Mouse (Mus musculus): ENCODE measurements at regions not wholly inside any gene's neighbourhood (a gene's known extent, or its start where the extent isn't known, plus 50 kb on each side); places are given as distances from the start of the nearest gene placed in this dataset.

DNA sequence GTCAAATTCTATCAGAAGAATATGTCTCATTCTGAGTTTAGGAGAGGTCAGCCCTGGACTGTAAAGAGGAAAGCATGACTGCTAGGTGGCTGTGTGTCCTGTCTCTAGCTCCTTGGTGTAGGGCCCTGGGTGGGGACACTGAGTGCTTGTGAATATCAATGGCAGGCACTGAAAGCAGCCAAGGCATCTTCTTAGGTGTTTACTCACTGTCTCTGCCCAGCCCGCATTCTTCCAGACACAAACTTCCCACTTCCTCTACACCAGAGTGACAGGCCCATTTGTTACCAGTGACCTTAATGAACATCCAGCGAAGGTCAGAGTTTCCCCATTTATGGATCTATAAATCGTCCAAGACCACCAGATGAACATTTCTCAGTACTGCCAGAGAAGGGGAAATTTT lies 823.1 kb downstream of the Efna5 start:
- no peak for DNase-seq

DNA sequence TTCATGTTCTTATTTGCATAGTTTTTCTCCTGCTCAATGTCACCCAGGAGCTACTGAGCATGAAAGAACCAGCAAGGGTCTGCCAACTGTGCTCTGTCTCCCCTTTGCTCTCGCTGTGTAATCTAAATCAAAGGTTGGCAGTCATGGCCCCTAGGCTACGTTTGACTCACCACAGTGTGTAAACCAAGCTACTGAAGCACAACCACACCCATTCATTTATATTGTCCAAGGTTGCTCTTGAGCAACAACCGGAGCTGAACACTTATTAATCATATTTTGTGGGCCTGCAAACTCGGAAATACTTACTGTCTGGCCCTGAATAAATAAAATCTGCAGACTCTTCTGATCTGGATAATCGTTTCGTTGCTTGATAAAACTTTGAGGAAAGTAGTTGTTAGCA lies 826.3 kb downstream of the Efna5 start:
- DNase-seq = no peak

DNA sequence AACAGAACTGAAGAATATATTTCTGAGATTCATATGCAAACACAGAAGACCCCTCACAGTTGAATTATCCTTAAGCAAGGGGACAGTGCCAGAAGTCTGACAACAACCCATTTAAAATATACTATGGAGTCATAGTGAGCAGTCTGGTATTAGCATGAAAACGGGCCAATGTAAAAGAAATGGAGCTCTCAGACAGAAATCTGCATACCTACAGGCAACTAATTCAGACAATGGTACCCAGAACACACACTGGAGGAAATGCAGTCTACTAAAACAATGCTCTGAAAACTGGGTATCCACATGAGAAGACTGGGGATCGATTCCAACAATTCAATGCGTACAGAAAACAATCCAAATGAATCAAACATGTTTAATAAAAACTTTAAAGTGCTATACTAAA lies 832.1 kb downstream of the Efna5 start:
- DNase-seq = no peak

DNA sequence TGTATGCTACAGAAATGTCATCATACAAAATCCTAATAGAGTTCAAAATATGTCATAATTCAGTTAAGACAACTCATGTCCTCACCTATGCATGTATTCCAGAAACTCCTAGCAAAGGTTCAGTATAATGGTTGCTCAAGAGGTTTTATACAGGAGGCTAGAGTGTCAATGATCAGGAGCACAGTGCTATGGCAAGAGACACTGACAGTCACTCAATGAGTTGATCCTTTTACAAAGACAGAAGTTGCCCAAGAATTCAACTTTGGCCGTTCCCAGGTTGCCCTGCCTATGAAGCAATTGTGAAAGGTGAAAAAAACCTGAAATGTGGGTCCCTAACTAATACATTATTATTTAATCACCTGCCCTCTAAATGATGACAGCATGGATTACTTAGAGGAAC lies 850.5 kb downstream of the Efna5 start:
- DNase-seq = no peak

Measured in thymus, postnatal 25 days (tissue).